Mouse (Mus musculus): ENCODE data around the gene Gimap9. TPM values are rescaled to one million over a fixed set of nuclear protein-coding genes. Genes with fewer than 3 reads are reported as not detected.

Gene Gimap9
- total and polyA plus RNA-seq, 2 experiments from 2014 or later, result 0.55 to 1.1 TPM

GRCm38 (mm10) chr6:48665471-48665870, 10.5 kb upstream of the Gimap9 start:
- no peaks in the 10 kb centered on the region for H3K27me3 ChIP-seq (ENCODE audit: insufficient read depth, low read length)
- no peak overlapping the region for H3K9ac ChIP-seq (replicated peaks; ENCODE audit: low read length, poor library complexity, severe bottlenecking)
- no peak overlapping the region for H3K4me2 ChIP-seq (ENCODE audit: low read depth, low read length, poor library complexity, severe bottlenecking)
- H3K27ac ChIP-seq (ENCODE audit: low read depth, low read length), result no peak overlapping the region
- 92% methylated on average over 9 of the region's 9 CpGs for WGBS
- H3K9me3 ChIP-seq (ENCODE audit: low read length), result no peaks in the 10 kb centered on the region
- no peak for ATAC-seq (ENCODE audit: low FRiP score)
- no peaks in the 10 kb centered on the region for H3K36me3 ChIP-seq (ENCODE audit: insufficient read depth, low read length)
- TF ChIP-seq CTCF (IDR thresholded peaks at IDR 0.05), result no peak
- DNase-seq (ENCODE audit: low spot score), result no peak
- H3K4me1 ChIP-seq (ENCODE audit: insufficient read depth, low read length), result no peaks in the 10 kb centered on the region
- no peak overlapping the region for H3K4me3 ChIP-seq (ENCODE audit: low read depth, low read length)

DNA sequence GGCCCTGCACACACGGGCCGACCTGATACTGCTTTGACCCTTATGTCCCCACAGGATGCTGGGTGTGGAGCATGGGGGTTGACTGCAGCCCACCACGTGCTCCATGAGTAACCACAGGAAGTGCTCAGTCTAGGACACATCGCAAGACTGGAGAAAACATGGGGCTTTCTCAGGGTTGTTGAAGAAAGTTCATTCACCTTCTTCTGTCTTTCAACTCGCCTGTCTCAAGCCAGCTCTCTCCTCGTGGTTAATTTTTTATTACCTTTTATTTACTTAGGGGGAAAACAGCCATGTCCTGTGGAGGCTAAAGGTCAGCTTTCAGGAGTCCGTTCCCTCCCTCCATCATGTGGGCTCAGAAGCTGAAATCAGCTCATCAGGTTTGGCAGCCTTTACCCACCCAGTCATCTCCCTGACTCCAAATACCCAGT, 9.8 kb upstream of the Gimap9 start:
- no peak overlapping the region for H3K27ac ChIP-seq (ENCODE audit: low read depth, low read length)
- H3K9ac ChIP-seq (replicated peaks; ENCODE audit: low read length, poor library complexity, severe bottlenecking), result no peak overlapping the region
- H3K9me3 ChIP-seq (ENCODE audit: low read length), result no peaks in the 10 kb centered on the region
- no peaks in the 10 kb centered on the region for H3K36me3 ChIP-seq (ENCODE audit: insufficient read depth, low read length)
- no peak for DNase-seq (ENCODE audit: low spot score)
- 70% methylated on average over 7 of the region's 7 CpGs for WGBS
- H3K4me2 ChIP-seq (ENCODE audit: low read depth, low read length, poor library complexity, severe bottlenecking), result no peak overlapping the region
- no peak overlapping the region for H3K4me3 ChIP-seq (ENCODE audit: low read depth, low read length)
- H3K27me3 ChIP-seq (ENCODE audit: insufficient read depth, low read length), result no peaks in the 10 kb centered on the region
- ATAC-seq (ENCODE audit: low FRiP score), result no peak
- TF ChIP-seq CTCF (IDR thresholded peaks at IDR 0.05), result no peak
- no peaks in the 10 kb centered on the region for H3K4me1 ChIP-seq (ENCODE audit: insufficient read depth, low read length)

DNA sequence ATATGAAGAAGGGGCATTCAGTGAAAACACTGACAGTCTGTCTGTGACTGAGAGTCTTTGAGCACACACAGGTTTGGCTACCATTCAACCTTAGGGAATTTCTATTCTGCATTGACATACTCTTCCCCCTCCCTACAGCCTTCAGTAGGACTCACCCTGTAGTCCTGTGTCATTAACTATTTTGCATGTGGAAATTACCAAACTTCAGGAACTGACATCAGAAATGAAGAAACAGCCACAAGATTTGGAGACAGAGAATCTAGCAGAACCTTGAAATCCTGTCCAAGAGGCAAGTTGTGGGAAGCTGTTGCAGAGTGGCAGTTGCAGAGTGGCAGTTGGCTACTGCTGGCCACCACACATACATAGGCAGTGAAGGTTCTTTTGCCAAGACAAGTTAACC, 7.9 kb upstream of the Gimap9 start:
- DNase-seq (ENCODE audit: low spot score), result no peak
- Histone ChIP-seq H3K9ac (replicated peaks; ENCODE audit: low read length, poor library complexity, severe bottlenecking) (no peak overlapping the region), H3K27me3 (ENCODE audit: insufficient read depth, low read length) (no peaks in the 10 kb centered on the region)

GRCm38 (mm10) chr6:48669446-48669969, 6.4 kb upstream of the Gimap9 start:
- Histone ChIP-seq H3K27ac (ENCODE audit: low read depth, low read length) (no peak overlapping the region), H3K4me3 (ENCODE audit: low read depth, low read length) (no peak overlapping the region), H3K4me1 (ENCODE audit: insufficient read depth, low read length) (no peaks in the 10 kb centered on the region), H3K9me3 (ENCODE audit: low read length) (no peaks in the 10 kb centered on the region), H3K36me3 (ENCODE audit: insufficient read depth, low read length) (no peaks in the 10 kb centered on the region), H3K9ac (replicated peaks; ENCODE audit: low read length, poor library complexity, severe bottlenecking) (no peak overlapping the region), H3K4me2 (ENCODE audit: low read depth, low read length, poor library complexity, severe bottlenecking) (no peak overlapping the region), H3K27me3 (ENCODE audit: insufficient read depth, low read length) (no peaks in the 10 kb centered on the region)
- no peak for ATAC-seq (ENCODE audit: low FRiP score)
- WGBS, result 66% methylated on average over 2 of the region's 2 CpGs
- DNase-seq (ENCODE audit: low spot score), result no peak
- TF ChIP-seq CTCF (IDR thresholded peaks at IDR 0.05), result no peak

More for the DNA sequence above, 7.9 kb upstream of the Gimap9 start:
- Histone ChIP-seq H3K4me3 (ENCODE audit: low read depth, low read length) (no peak overlapping the region), H3K4me2 (ENCODE audit: low read depth, low read length, poor library complexity, severe bottlenecking) (no peak overlapping the region), H3K9me3 (ENCODE audit: low read length) (no peaks in the 10 kb centered on the region), H3K27ac (ENCODE audit: low read depth, low read length) (no peak overlapping the region), H3K4me1 (ENCODE audit: insufficient read depth, low read length) (no peaks in the 10 kb centered on the region), H3K36me3 (ENCODE audit: insufficient read depth, low read length) (no peaks in the 10 kb centered on the region)
- no peak for TF ChIP-seq CTCF (IDR thresholded peaks at IDR 0.05)
- no peak for ATAC-seq (ENCODE audit: low FRiP score)

DNA sequence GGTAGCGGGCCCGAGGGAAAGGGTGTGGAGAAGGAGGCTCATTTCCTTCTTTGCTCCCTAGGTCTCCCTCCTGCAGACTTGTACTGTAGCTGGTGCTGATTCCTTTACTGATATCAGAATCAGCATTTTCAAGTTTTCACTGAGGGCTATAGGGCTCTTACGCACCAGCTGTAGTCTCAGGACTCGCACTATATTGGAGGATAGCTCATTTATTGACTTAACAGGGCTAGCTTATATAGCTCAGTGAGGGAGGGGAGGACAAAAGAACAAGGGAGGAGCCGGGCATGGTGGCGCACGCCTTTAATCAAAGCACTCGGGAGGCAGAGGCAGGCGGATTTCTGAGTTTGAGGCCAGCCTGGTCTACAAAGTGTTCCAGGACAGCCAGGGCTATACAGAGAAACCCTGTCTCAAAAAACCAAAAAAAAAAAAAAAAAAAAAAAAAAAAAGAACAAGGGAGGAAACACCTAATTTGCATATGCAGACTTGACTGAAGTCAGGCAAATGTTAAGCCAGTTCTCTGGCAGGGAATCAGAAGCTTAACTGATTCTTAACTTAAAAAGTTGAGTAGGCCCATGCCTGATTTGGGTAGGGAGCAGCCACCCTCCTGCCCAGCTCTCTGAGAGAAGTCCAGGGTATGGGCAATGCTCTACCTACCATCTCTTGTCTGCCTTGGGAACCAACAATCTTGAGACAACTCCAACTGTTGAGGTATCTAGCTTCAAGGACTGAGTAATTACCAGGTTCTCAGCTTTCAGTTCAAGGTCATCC, 1.5 kb upstream of the Gimap9 start:
- H3K4me1 ChIP-seq (ENCODE audit: insufficient read depth, low read length), result no peaks in the 10 kb centered on the region
- no peak for DNase-seq (ENCODE audit: low spot score)
- H3K27ac ChIP-seq (ENCODE audit: low read depth, low read length), result no peak overlapping the region
- no peak for ATAC-seq (ENCODE audit: low FRiP score)
- H3K27me3 ChIP-seq (ENCODE audit: insufficient read depth, low read length), result no peaks in the 10 kb centered on the region
- no peak overlapping the region for H3K4me2 ChIP-seq (ENCODE audit: low read depth, low read length, poor library complexity, severe bottlenecking)
- H3K9me3 ChIP-seq (ENCODE audit: low read length), result no peaks in the 10 kb centered on the region
- H3K9ac ChIP-seq (replicated peaks; ENCODE audit: low read length, poor library complexity, severe bottlenecking), result no peak overlapping the region
- H3K4me3 ChIP-seq (ENCODE audit: low read depth, low read length), result no peak overlapping the region
- 93% methylated on average over 9 of the region's 9 CpGs for WGBS
- no peak for TF ChIP-seq CTCF (IDR thresholded peaks at IDR 0.05)
- H3K36me3 ChIP-seq (ENCODE audit: insufficient read depth, low read length), result no peaks in the 10 kb centered on the region

GRCm38 (mm10) chr6:48675400-48675930, 464 bp upstream of the Gimap9 start:
- no peak overlapping the region for H3K9ac ChIP-seq (replicated peaks; ENCODE audit: low read length, poor library complexity, severe bottlenecking)
- H3K27me3 ChIP-seq (ENCODE audit: insufficient read depth, low read length), result no peaks in the 10 kb centered on the region
- no peak overlapping the region for H3K27ac ChIP-seq (ENCODE audit: low read depth, low read length)
- DNase-seq (ENCODE audit: low spot score) (no peak), ATAC-seq (ENCODE audit: low FRiP score) (no peak)
- 39% methylated on average over 10 of the region's 10 CpGs for WGBS
- H3K4me3 ChIP-seq (ENCODE audit: low read depth, low read length), result no peak overlapping the region
- H3K9me3 ChIP-seq (ENCODE audit: low read length), result no peaks in the 10 kb centered on the region
- no peaks in the 10 kb centered on the region for H3K36me3 ChIP-seq (ENCODE audit: insufficient read depth, low read length)
- peak overlapping the region; percentile 29; the same call in 1 of the 2 replicates for H3K4me2 ChIP-seq (ENCODE audit: low read depth, low read length, poor library complexity, severe bottlenecking)
- no peaks in the 10 kb centered on the region for H3K4me1 ChIP-seq (ENCODE audit: insufficient read depth, low read length)
- TF ChIP-seq CTCF (IDR thresholded peaks at IDR 0.05), result no peak
